Mouse (Mus musculus): ENCODE results near the gene Sh2d3c. TPM values are rescaled to one million over a fixed set of nuclear protein-coding genes. Genes with fewer than 3 reads are reported as not detected.

Gene Sh2d3c
- polyA plus RNA-seq, 1 experiment, result 0.06 TPM

GRCm38 (mm10) chr2:32757056-32757845 lies 36.4 kb downstream of the Sh2d3c start, which contains the start of gene Tor2a:
Gene Tor2a, plus strand, starts transcription at chr2:32757234.
- TF ChIP-seq TAL1 (IDR thresholded peaks at IDR 0.05; ENCODE audit: low read length) (no peak), GATA1 (IDR thresholded peaks at IDR 0.05; ENCODE audit: low read length) (no peak)
- Histone ChIP-seq H3K4me3 (replicated peaks) (peak within 1 kb of the TSS; percentile 75), H3K27me3 (ENCODE audit: control insufficient read depth) (no peaks in the 10 kb centered on the region), H3K4me1 (ENCODE audit: control insufficient read depth) (peaks cover 20% of the 10 kb centered on the region), H3K9me3 (ENCODE audit: control insufficient read depth, low read length) (no peaks in the 10 kb centered on the region), H3K36me3 (ENCODE audit: control insufficient read depth) (peaks cover 25% of the 10 kb centered on the region)

- no peak for TF ChIP-seq TAL1 (IDR thresholded peaks at IDR 0.05; ENCODE audit: low read length)
- no peak for TF ChIP-seq GATA1 (IDR thresholded peaks at IDR 0.05; ENCODE audit: low read length)
- H3K9me3 ChIP-seq (ENCODE audit: control insufficient read depth, low read length), result no peaks in the 10 kb centered on the region
- no peak overlapping the region for H3K4me3 ChIP-seq (replicated peaks)
- H3K4me1 ChIP-seq (ENCODE audit: control insufficient read depth), result peaks cover 20% of the 10 kb centered on the region
- H3K27me3 ChIP-seq (ENCODE audit: control insufficient read depth), result no peaks in the 10 kb centered on the region
- peaks cover 31% of the 10 kb centered on the region for H3K36me3 ChIP-seq (ENCODE audit: control insufficient read depth)
Observed at GRCm38 (mm10) chr2:32758503-32758902, 37.6 kb downstream of the Sh2d3c start.

GRCm38 (mm10) chr2:32759001-32759400 lies 38.1 kb downstream of the Sh2d3c start:
- TF ChIP-seq TAL1 (IDR thresholded peaks at IDR 0.05; ENCODE audit: low read length), result no peak
- TF ChIP-seq GATA1 (IDR thresholded peaks at IDR 0.05; ENCODE audit: low read length), result no peak
- Histone ChIP-seq H3K4me3 (replicated peaks) (no peak overlapping the region), H3K27me3 (ENCODE audit: control insufficient read depth) (no peaks in the 10 kb centered on the region), H3K36me3 (ENCODE audit: control insufficient read depth) (peaks cover 31% of the 10 kb centered on the region), H3K4me1 (ENCODE audit: control insufficient read depth) (peaks cover 20% of the 10 kb centered on the region), H3K9me3 (ENCODE audit: control insufficient read depth, low read length) (no peaks in the 10 kb centered on the region)

GRCm38 (mm10) chr2:32761361-32761760 lies 40.5 kb downstream of the Sh2d3c start:
- no peaks in the 10 kb centered on the region for H3K9me3 ChIP-seq (ENCODE audit: control insufficient read depth, low read length)
- H3K4me3 ChIP-seq (replicated peaks), result no peak overlapping the region
- no peaks in the 10 kb centered on the region for H3K27me3 ChIP-seq (ENCODE audit: control insufficient read depth)
- H3K36me3 ChIP-seq (ENCODE audit: control insufficient read depth), result peaks cover 31% of the 10 kb centered on the region
- peaks cover 20% of the 10 kb centered on the region for H3K4me1 ChIP-seq (ENCODE audit: control insufficient read depth)
- no peak for TF ChIP-seq GATA1 (IDR thresholded peaks at IDR 0.05; ENCODE audit: low read length)

GRCm38 (mm10) chr2:32761859-32762258 lies 41.0 kb downstream of the Sh2d3c start:
- H3K27me3 ChIP-seq (ENCODE audit: control insufficient read depth), result no peaks in the 10 kb centered on the region
- TF ChIP-seq GATA1 (IDR thresholded peaks at IDR 0.05; ENCODE audit: low read length), result no peak
- TF ChIP-seq TAL1 (IDR thresholded peaks at IDR 0.05; ENCODE audit: low read length), result no peak
- H3K9me3 ChIP-seq (ENCODE audit: control insufficient read depth, low read length), result no peaks in the 10 kb centered on the region
- H3K4me3 ChIP-seq (replicated peaks), result no peak overlapping the region
- peaks cover 31% of the 10 kb centered on the region for H3K36me3 ChIP-seq (ENCODE audit: control insufficient read depth)
- peaks cover 17% of the 10 kb centered on the region for H3K4me1 ChIP-seq (ENCODE audit: control insufficient read depth)

- Histone ChIP-seq H3K4me3 (replicated peaks) (no peak overlapping the region), H3K9me3 (ENCODE audit: control insufficient read depth, low read length) (no peaks in the 10 kb centered on the region), H3K4me1 (ENCODE audit: control insufficient read depth) (peaks cover 14% of the 10 kb centered on the region), H3K27me3 (ENCODE audit: control insufficient read depth) (no peaks in the 10 kb centered on the region), H3K36me3 (ENCODE audit: control insufficient read depth) (peaks cover 31% of the 10 kb centered on the region)
- no peak for TF ChIP-seq TAL1 (IDR thresholded peaks at IDR 0.05; ENCODE audit: low read length)
- TF ChIP-seq GATA1 (IDR thresholded peaks at IDR 0.05; ENCODE audit: low read length), result no peak
Observed at GRCm38 (mm10) chr2:32763353-32763752, 42.5 kb downstream of the Sh2d3c start.

- no peaks in the 10 kb centered on the region for H3K27me3 ChIP-seq (ENCODE audit: control insufficient read depth)
- H3K36me3 ChIP-seq (ENCODE audit: control insufficient read depth), result peaks cover 6% of the 10 kb centered on the region; the same call in 1 of the 2 replicates
- 0 out of 2 replicates have a peak, but pooled peaks have one; percentile 7 for TF ChIP-seq GATA1 (IDR thresholded peaks at IDR 0.05; ENCODE audit: low read length)
- no peak for TF ChIP-seq TAL1 (IDR thresholded peaks at IDR 0.05; ENCODE audit: low read length)
- no peak overlapping the region for H3K4me3 ChIP-seq (replicated peaks)
- no peaks in the 10 kb centered on the region for H3K9me3 ChIP-seq (ENCODE audit: control insufficient read depth, low read length)
- H3K4me1 ChIP-seq (ENCODE audit: control insufficient read depth), result peaks cover 28% of the 10 kb centered on the region
Observed at GRCm38 (mm10) chr2:32767241-32767640, 46.4 kb downstream of the Sh2d3c start.

GRCm38 (mm10) chr2:32768661-32769285 lies 47.9 kb downstream of the Sh2d3c start:
- Histone ChIP-seq H3K9me3 (ENCODE audit: control insufficient read depth, low read length) (no peaks in the 10 kb centered on the region), H3K36me3 (ENCODE audit: control insufficient read depth) (no peaks in the 10 kb centered on the region), H3K27me3 (ENCODE audit: control insufficient read depth) (no peaks in the 10 kb centered on the region), H3K4me1 (ENCODE audit: control insufficient read depth) (peaks cover 29% of the 10 kb centered on the region), H3K4me3 (replicated peaks) (no peak overlapping the region)
- TF ChIP-seq GATA1 (IDR thresholded peaks at IDR 0.05; ENCODE audit: low read length) (no peak), TAL1 (IDR thresholded peaks at IDR 0.05; ENCODE audit: low read length) (no peak)

GRCm38 (mm10) chr2:32769327-32770085 lies 48.7 kb downstream of the Sh2d3c start:
- no peak overlapping the region for H3K4me3 ChIP-seq (replicated peaks)
- H3K36me3 ChIP-seq (ENCODE audit: control insufficient read depth), result no peaks in the 10 kb centered on the region
- H3K27me3 ChIP-seq (ENCODE audit: control insufficient read depth), result no peaks in the 10 kb centered on the region
- TF ChIP-seq GATA1 (IDR thresholded peaks at IDR 0.05; ENCODE audit: low read length) (peak; percentile 66), TAL1 (IDR thresholded peaks at IDR 0.05; ENCODE audit: low read length) (no peak)
- peaks cover 30% of the 10 kb centered on the region for H3K4me1 ChIP-seq (ENCODE audit: control insufficient read depth)
- no peaks in the 10 kb centered on the region for H3K9me3 ChIP-seq (ENCODE audit: control insufficient read depth, low read length)
